7 mouse cellular contexts compared by ENCODE assay signal in the genomic region with DNA sequence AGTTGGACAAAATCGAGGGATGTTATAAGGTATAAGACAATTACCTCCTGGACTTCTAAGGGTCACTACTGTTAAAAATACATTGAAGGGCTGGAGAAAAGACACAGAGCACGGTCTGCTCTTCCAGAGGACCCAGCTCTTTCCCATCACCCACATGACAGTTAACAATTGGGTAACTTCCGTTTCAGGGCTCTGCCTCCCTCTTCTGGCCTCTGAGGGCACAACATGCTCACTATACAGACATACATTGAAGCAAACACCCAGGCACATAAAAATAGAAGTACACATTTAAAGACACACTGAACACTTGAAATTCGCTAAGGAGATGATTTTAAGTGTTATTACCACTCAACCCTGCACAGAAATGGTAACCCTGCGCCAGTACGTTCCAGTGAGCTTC. TPM values are rescaled to one million over a fixed set of nuclear protein-coding genes. Genes with fewer than 3 reads are reported as not detected.
DNase-seq lines count a peak whose midpoint lies in the region; ATAC-seq and TF ChIP-seq lines count a peak whose summit lies in the region.
"Not testable (repeated sequence)": the region's sequence is repeated elsewhere in the genome, so short reads cannot be mapped to it uniquely, and the experiment has no call there.

No protein-coding gene starts in this region.

- TF ChIP-seq CTCF in MEL (IDR thresholded peaks at IDR 0.05 in 2 of 3, conservative IDR thresholded peaks at IDR 0.05 in 1 of 3; ENCODE audit: control insufficient read depth in 1 of 3, insufficient read depth in 1 of 3, low read depth in 2 of 3, low read length in 3 of 3, poor library complexity in 1 of 3, severe bottlenecking in 1 of 3), result peak; percentile 22 to 41 (median 40); a peak in 4 of 6 replicates
- peak; percentile 44 for TF ChIP-seq CTCF in hindbrain, postnatal 0 days (IDR thresholded peaks at IDR 0.05; ENCODE audit: low read depth)
- TF ChIP-seq CTCF in left cerebral cortex, adult 2 months (IDR thresholded peaks at IDR 0.05), result peak; percentile 6
- peak; percentile 62 for TF ChIP-seq CTCF in stomach, postnatal 0 days (IDR thresholded peaks at IDR 0.05; ENCODE audit: low read depth)

- not testable (repeated sequence) for H3K9me3 ChIP-seq in MEL (replicated peaks; ENCODE audit: insufficient read depth, low read length); hindbrain, postnatal 0 days (ENCODE audit: low read length); stomach, postnatal 0 days (ENCODE audit: control insufficient read depth, low read length)

- not testable (repeated sequence) for TF ChIP-seq EP300 in MEL (IDR thresholded peaks at IDR 0.05; ENCODE audit: low read depth in 1 of 2, low read length in 2 of 2); stomach, postnatal 0 days (optimal IDR thresholded peaks at IDR 0.05)

- 68% methylated on average over 6 of the region's 6 CpGs for WGBS in hindbrain, postnatal 0 days
- 75% methylated on average over 6 of the region's 6 CpGs for WGBS in stomach, postnatal 0 days

- not testable (repeated sequence) for H3K27ac ChIP-seq in MEL (ENCODE audit: control insufficient read depth, low read depth, low read length); hindbrain, postnatal 0 days; left cerebral cortex, adult 2 months; stomach, postnatal 0 days (replicated peaks)

- H3K4me1 ChIP-seq in MEL (ENCODE audit: control insufficient read depth in 1 of 2, insufficient read depth in 2 of 2, low read length in 2 of 2); hindbrain, postnatal 0 days (ENCODE audit: insufficient read depth, low read length); stomach, postnatal 0 days (replicated peaks; ENCODE audit: control insufficient read depth, insufficient read depth): not testable (repeated sequence)

- intact Hi-C loops in left cerebral cortex, adult 2 months (cut with DNase I), result not testable (repeated sequence)

- not testable (repeated sequence) for H3K27me3 ChIP-seq in MEL (ENCODE audit: control insufficient read depth in 1 of 2, insufficient read depth in 2 of 2, low read length in 2 of 2); hindbrain, postnatal 0 days (ENCODE audit: insufficient read depth, low read length); stomach, postnatal 0 days (ENCODE audit: control insufficient read depth, insufficient read depth, low read length)

- peak; percentile 24 for TF ChIP-seq RAD21 in MEL (IDR thresholded peaks at IDR 0.05; ENCODE audit: low read depth, low read length)

- not testable (repeated sequence) for TF ChIP-seq POLR2A in MEL (IDR thresholded peaks at IDR 0.05; ENCODE audit: control insufficient read depth in 1 of 2, insufficient read depth in 1 of 2, low read depth in 1 of 2, low read length in 2 of 2, poor library complexity in 1 of 2)

- not testable (repeated sequence) for H3K4me2 ChIP-seq in hindbrain, postnatal 0 days (ENCODE audit: low read depth, low read length); stomach, postnatal 0 days (replicated peaks; ENCODE audit: low read depth)

- peak; percentile 41 to 46 for DNase-seq in B cell, adult 2 months
- DNase-seq in MEL (ENCODE audit: low read depth, low spot score), result peak; percentile 44
- DNase-seq in embryo, embryonic 10 days (ENCODE audit: low spot score), result peak; percentile 20
- DNase-seq in hindbrain, postnatal 0 days (ENCODE audit: low spot score); left cerebral cortex, adult 2 months (ENCODE audit: extremely low spot score in 1 of 2, low spot score in 2 of 2); stomach, postnatal 0 days (ENCODE audit: low spot score): not testable (repeated sequence)

- H3K4me3 ChIP-seq in MEL (ENCODE audit: control insufficient read depth in 1 of 2, insufficient read depth in 1 of 2, low read depth in 2 of 2, low read length in 2 of 2); hindbrain, postnatal 0 days (ENCODE audit: low read length); left cerebral cortex, adult 2 months; stomach, postnatal 0 days (ENCODE audit: low read depth, low read length): not testable (repeated sequence)

- ATAC-seq in hindbrain, postnatal 0 days; stomach, postnatal 0 days (ENCODE audit: low FRiP score, low TSS enrichment): not testable (repeated sequence)
- peak; percentile 69 for ATAC-seq in megakaryocyte, adult 5-6 weeks (ENCODE audit: poor library complexity, severe bottlenecking)

- not testable (repeated sequence) for H3K9ac ChIP-seq in MEL (ENCODE audit: control insufficient read depth, low read depth, low read length, poor library complexity, severe bottlenecking); hindbrain, postnatal 0 days (replicated peaks; ENCODE audit: low read length); stomach, postnatal 0 days (ENCODE audit: low read length)

- not testable (repeated sequence) for H3K79me2 ChIP-seq in MEL (ENCODE audit: control insufficient read depth, insufficient read depth, low read length, poor library complexity)

- H3K36me3 ChIP-seq in MEL (ENCODE audit: control insufficient read depth in 1 of 2, insufficient read depth in 2 of 2, low read length in 2 of 2); hindbrain, postnatal 0 days (ENCODE audit: insufficient read depth, low read length); stomach, postnatal 0 days (ENCODE audit: control insufficient read depth, insufficient read depth, low read length): not testable (repeated sequence)

TF ChIP-seq in MEL, 35 proteins besides CTCF, POLR2A, EP300 and RAD21:
- peak; percentile 38; the same call in 1 of the 2 replicates for TF ChIP-seq SMC3 (IDR thresholded peaks at IDR 0.05; ENCODE audit: low read depth, low read length)

RNA-seq across cellular contexts. Expression of gene Gdi2, which starts 22.5 kb away (rescaled TPM):
- total RNA-seq in MEL (2012; rRNA removed), result 244 and 293 TPM in 2 replicates
- 100 to 1,000 TPM; 305 to 470 TPM for polyA plus RNA-seq in MEL (2012; ENCODE audit: insufficient read depth in 1 of 2, insufficient read length in 2 of 2, low read depth in 1 of 2, low replicate concordance in 2 of 2, missing spikeins in 1 of 2)
- 185 and 300 TPM in 2 replicates for total RNA-seq in hindbrain, postnatal 0 days (2014; rRNA removed)
- polyA plus RNA-seq in hindbrain, postnatal 0 days (2015; fragmentation: Nextera tagmentation; extraction: Ambion mirVana), result 396 and 400 TPM in 2 replicates
- 100 to 1,000 TPM; 269 to 312 TPM for total RNA-seq in left cerebral cortex, adult 2 months (2021)
- total RNA-seq in megakaryocyte, adult 5-6 weeks (2015), result 654 and 710 TPM in 2 replicates
- 551 and 553 TPM in 2 replicates for total RNA-seq in megakaryocyte, adult 5-6 weeks (2017)
- polyA plus RNA-seq in stomach, postnatal 0 days (2015; fragmentation: Nextera tagmentation; extraction: Ambion mirVana), result 338 and 359 TPM in 2 replicates

Comparison
In these comparisons a context has a peak if more than half of its experiments do, and no peak if none do; other contexts are left out.
1. CTCF ChIP-seq: peak in every context shown above with its lines; median percentile 62 in stomach, postnatal 0 days; 44 in hindbrain, postnatal 0 days; 40 in MEL; 6 in left cerebral cortex, adult 2 months.